Mouse (Mus musculus) right cerebral cortex, postnatal 4 days (tissue): ENCODE data around the gene Chaf1b.

Experiments
- DNase-seq: peaks from one replicate; pipeline ENCODE4 v3.0.0-alpha.2; 2022

Gene Chaf1b

DNA sequence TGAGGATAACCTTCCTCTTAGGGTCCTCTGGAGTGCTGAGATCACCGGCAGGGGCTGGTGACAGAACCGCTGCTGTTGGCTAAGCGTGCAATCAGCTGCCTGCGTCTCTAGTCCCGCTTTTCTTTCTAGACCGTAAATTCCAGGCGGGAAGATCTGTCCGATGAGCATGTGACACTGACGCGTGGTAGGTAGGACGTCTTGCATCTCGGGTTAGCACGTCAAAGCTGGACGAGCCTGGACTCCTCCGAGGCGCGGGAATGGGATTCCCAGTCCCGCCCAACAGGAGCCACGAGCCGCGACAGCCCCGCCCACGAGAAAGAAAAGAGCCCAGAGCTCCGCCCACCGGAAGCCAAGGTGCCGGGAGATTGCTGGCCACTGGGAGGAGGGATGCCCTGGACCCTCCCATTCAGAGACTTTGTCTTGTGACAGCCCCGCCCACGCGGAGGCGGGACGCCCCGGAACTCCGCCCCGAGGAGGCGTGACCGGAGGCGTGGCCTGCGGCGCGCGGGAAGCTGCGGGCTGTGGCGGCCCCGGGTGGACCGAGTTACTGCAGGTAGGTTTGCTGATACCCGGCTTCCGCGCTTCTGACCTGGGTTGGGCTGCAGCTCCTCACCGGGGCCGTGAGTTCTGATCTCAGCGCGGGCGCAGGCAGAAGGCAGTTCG lies at the start of gene Chaf1b:
Gene Chaf1b, plus strand, starts transcription at position 479 of the 663 bp plus-strand sequence.
- peak; percentile 97 for DNase-seq

DNA sequence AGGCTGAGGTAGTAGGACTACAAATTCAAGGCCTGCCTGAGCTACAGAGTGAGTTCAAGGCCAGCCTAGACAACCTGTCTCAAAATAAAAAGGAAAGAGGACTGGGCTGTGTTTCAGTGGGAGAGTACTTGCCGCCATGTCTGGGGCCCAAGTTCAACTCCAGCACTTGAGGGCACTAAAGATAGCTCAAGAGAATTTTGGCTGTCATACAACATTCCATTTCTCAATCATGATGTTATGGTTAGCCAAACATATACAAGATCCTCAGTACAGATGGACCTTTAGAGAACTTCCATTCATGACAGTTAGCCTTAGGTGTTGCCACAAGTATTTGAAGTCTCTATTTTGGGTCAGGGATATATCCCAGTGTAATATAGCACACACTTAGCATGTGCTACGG lies 49.6 kb upstream of the Chaf1b start:
- DNase-seq = no peak

DNA sequence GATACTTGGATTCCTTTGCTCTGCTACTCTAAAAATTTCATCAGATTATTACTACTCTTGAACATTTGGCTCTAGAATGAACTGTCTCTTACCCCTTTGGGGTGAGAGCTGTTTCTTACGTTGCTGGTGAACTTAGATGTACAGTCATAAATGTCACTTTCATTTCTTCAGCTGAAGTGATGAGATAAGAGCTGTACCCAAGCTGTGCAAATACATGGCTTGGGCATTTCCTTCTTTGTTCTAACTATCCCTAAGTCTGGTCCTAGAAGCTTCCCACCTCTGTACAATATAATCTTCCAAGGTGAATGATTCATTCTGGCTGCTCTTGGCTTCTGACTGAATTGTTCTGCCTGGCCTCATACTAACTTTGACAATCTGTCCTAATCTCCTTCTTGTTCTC lies 44.7 kb upstream of the Chaf1b start:
- DNase-seq = no peak

DNA sequence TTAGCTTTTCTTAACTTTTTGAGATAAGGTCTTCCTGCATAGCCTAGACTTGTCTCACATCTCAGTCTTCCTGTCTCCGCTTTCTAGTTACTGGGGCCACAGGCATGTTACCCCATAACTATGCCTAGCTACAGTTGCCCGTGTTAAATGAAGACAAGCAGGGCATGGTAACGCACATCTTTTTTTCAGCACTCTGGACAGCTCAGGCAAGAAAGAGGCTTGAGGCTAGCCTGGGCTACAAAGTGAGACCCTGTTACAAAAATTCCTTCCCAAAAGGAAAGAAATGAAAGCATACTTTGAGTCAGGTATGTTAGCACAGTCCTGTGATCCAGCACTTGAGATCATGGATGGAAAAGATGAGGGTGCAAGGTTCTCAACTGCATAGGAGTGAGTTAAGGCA lies 33.2 kb upstream of the Chaf1b start:
- DNase-seq = no peak

DNA sequence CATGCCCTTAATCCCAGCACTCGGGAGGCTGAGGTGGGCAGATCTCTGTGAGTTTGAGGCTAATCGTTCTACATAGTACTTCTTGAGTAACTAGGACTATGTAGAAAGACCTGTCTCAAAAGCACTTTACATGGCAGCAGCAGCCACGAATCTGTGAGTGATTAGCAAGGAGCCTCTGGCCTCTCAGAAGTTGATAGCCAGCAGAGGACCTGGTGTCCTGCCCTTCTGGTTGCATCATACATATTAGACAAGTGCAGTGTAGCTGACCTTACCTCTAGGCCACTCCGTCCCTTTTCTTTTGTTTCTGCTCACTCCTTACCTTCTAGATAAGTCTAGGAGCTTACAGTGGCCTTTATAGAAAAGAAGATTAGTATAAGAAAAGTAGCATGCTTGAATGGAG lies 23.7 kb upstream of the Chaf1b start:
- no peak for DNase-seq

DNA sequence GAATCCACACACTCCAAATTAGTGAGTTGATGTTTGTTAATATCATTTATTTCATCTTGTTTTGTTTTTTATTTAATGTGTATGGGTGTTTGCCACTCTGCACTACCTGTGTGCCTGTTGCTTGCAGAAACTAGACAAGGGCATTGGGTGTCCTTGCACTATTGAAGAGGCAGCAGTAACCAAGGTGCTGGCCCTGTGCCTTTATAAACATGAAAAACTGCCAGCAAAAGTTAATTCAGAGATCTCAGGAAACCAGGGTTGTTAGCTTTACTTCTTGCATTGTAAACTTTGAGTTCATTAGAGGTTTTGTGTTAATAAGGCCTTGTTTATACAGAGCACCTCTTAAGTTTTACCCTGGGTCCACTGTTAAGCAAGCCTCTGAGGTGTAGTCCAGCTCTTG lies 23.0 kb upstream of the Chaf1b start:
- DNase-seq = no peak

DNA sequence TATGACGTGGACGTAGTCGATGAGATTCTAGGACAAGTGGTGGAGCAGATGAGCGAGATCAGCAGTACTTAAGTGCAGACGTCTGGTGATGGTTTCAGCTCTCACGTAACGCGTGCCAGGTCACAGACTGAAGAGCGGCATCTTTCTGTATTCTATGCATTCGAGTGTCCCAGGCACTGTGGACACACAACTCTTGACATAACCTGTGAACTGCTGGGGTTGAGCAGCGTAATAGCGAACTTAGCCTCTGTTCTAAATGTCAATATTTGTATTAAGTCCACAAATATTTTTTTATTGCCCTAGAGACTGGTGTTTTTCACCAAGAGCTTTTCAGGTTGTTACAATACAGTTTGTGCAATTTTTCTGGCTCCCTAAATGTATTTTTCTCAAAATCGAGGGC lies 8.9 kb upstream of the Chaf1b start:
- DNase-seq = no peak

DNA sequence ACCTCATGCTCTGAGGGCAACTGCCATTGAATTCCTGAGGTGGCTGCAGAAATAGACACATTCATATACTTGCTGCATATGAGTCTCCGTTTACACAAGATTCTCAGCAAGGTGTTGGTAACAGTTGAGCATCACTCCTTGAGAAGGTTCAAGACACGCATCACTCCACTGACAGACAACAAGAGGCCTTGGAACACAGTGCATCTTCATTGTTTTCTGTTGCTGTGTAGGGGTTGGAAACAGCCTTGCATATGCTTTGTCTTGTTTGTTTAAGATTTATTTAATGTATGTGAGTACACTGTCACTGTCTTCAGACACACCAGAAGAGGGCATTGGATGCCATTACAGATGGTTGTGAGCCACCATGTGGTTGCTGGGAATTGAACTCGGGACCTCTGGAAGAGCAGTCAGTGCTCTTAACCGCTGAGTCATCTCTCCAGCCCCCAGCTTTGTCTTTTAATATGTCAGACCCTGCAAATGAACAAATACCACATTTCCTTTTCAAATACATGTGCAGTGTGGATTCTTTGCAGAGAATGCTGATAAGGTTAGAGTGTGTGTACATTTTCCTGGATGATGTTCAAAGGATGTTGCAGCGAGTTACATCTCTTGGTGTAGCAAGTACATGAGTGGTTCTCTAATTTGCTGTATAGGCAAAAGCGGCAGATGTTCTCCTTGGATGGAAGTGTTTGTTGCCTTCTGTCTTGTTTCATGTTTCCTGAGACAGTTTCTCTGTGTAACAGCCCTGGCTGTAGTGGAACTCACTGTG lies 5.9 kb upstream of the Chaf1b start:
- no peak for DNase-seq

DNA sequence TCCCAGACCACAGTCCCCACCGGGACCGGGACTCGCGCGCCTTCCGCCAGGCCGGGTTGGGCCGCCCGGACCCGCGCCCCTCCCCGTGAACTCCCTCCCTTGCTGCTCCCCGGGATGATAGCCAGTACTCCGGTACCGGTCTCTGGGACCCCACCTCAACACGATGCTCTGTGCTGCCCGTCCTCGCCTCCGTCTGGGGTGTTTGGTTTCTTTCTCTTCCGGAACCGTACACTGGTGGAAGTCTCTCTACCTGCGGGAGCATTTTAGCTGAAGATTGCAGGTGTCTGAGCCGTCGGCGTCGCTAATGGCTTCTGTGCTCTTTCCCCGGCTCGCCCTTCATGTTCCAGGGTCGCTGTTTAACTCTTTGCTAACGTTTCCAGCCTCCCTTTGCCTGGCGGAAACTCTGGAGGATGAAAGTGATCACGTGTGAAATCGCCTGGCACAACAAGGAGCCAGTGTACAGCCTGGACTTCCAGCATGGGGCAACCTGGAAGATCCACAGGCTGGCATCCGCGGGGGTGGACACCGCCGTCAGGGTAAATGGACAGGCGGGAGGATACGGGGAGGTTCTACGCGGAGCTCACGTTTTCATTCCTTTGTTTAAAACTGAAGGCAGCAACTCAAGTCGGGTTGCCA lies 503 bp downstream of the Chaf1b start:
- peak; percentile 10 for DNase-seq

DNA sequence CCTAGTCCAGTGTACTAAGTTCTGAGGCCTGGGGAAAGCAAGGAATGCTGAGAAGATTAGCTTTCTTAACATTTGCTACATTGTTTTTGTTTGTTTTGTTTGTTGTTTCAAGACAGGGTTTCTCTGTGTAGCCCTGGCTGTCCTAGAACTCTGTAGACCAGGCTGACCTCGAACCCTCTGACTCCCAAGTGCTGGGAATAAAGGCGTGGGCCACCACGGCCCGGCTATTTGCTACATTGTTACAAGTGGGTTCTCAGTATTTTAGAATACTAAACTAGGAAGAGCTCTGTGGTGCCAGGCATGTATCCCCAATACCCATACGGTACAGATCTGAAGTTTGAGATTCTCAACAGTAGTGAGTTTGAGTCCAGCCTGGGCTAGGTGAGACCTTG lies 1.0 kb downstream of the Chaf1b start:
- DNase-seq = no peak

DNA sequence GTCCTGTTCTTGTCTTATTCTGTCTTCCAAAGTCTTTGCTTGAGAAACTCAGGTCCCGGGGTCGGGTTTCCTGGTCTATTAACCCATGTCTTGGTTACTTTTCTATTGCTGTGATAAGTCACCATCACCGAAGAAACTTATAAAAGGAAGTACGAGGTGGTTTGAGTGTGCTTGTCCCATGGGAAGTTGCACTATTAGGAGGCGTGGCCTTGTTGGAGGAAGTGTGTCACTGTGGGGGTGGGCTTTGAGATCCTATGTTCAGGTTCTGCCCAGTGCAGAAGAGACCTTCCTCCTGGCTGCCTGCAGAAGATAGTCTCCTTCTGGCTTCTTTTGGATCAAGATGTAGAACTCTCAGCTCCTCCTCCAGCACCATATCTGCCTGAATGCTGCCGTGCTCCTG lies 4.8 kb downstream of the Chaf1b start:
- DNase-seq = no peak

DNA sequence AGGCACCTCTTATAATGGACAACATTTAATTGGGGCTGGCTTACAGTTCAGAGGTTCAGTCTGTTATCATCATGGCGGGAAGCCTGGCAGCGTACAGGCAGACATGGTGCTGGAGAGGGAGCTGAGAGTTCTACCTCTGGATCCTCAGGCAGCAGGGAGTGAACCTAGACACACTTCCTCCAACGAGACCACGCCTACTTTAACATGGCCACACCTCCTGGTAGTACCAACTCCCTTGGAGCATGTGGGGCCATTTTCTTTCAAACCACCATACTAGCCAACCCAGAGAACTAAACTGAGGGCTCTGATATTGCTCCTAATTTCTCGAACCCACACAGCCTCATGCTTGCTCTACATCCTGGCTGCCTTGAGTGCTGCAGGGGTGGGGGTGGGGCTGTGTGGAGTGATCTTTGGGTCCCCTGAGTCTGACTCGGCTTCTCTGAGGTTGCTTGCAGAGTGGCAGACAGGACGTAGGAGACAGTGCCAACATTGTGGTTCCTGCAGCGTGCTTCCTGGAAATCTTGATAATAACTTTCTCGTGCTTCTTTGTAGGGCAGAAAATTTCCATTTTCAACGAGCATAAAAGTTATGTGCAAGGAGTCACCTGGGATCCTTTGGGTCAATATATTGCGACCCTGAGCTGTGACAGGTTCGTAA lies 7.4 kb downstream of the Chaf1b start:
- no peak for DNase-seq

DNA sequence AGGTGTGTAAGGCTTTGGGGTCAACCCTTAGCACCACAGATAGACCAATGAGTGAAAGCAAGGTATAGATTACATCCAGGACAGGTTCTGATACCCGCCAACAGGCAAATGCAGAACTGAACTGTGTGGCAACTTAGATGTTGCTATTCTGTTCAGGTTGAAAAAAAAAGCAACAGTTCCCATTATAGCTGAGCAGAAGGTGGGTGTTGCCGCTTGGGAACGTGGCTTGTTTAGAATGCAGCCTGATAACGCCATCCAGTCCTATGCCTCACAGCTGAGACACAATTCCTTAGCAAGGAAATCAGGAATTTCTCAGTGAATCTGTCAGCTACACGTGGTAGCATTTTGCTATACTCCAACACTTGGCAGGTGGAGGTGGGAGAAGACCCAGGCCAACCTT lies 9.6 kb downstream of the Chaf1b start:
- no peak for DNase-seq

DNA sequence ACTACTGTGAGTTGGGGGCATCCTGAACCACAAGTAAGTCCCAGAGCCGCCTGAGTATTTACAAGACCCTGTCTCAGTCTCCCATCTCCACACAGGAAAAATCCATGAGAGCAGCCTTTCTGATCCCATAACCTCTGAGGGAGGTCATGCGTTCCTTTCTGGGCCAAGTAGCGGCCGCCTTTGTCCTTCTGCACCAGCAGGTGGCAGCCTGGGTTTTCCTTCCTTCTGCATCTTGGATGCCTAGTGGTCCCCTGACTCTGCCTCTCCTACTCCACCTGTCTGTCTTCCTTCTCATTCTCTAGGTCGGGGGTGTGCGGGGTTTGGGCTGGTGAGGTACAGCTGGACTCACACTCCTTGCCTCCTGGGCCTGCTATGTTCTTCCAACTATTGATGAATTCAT lies 19.3 kb downstream of the Chaf1b start:
- no peak for DNase-seq

DNA sequence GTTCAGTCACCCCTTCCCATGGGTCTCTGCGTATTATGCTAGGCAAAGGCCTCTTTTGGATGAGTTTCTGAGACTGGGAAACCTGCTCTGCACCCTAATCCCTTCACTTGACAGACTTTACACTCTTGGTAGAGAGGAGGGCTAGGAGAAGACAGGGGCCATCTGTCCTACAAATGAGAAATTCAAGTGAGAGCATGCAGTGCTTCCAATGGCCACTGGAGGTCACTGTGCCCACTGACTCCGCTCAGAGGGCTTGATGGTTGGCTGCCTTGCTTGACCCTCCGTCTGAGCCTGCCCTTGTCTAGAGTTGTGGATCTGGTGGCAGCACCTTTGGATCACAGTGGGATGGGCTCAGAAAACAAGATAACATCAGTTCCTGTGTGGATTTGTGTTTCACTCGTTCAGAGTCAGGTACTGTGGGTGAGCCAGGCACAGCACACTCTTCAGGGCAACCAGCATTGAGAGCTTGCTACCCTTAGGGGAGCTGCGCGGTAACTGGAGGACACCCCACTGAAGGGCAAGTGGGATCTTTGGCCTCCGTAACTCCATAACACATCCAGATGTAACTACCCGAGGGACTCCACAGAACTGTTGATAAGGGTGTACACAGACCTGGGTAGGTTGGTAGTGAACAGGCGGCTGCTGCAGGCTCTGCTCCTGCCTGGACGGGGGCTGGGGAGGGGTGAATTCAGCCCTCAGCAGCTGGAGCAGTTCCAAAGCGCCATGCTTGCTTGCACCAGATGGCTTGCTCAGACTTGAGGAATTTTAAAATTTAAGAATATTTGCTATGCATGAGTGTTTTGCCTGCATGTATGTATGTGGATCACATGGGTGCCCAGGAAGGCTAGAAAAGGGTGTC lies 22.7 kb downstream of the Chaf1b start:
- peak; percentile 70 for DNase-seq

DNA sequence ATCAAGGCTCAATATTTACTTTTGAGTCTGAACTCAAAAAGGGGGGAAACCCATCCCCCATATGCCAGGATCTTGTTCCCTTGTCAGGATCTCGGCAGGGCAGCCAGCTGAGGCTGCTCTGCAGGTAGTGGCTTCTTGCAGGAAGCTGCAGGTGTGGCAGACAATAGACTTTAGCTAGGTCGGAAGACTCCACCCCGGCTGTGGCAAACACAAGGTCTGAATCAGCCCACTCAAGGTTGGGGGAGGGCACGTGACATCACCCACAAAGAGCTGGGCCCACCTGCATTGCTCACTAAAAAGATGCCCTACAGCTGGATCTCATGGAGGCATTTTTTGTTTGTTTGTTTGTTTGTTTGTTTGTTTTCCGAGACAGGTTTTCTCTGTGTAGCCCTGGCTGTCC lies 24.1 kb downstream of the Chaf1b start:
- no peak for DNase-seq

DNA sequence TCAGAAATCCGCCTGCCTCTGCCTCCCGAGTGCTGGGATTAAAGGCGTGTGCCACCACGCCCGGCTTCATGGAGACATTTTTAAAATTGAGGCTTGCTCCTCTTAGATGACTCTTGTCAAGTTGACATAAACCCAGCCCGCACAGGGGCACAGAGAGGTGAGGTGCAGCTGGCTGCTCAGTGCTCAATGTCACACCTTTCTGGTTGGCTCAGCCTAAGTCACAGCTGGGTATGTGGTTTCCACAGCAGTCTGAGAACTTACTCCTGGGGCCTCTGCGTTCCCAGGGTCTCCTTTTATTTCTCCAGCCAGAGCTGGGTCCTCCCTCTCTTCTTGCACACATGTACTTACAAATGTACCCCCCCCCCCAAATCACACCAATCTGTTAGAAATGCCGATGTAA lies 24.5 kb downstream of the Chaf1b start:
- DNase-seq = no peak

DNA sequence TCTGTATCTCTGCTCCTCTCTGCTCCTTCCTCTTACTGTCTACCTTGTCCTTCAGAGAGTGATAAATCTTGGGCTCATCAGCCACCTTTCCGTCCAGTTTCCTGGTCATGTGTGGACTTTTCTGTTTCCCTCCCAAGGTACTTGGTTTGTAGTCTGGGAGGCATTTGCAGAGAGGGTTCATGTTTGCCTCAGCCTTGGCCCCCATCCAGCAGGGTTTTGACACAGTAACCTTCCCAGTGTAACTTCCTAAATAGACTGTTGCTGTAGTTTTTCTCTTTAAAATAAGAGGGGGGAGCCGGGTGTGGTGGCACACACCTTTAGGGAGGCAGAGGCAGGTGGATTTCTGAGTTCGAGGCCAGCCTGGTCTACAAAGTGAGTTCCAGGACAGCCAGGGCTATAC lies 26.2 kb downstream of the Chaf1b start:
- DNase-seq = no peak

DNA sequence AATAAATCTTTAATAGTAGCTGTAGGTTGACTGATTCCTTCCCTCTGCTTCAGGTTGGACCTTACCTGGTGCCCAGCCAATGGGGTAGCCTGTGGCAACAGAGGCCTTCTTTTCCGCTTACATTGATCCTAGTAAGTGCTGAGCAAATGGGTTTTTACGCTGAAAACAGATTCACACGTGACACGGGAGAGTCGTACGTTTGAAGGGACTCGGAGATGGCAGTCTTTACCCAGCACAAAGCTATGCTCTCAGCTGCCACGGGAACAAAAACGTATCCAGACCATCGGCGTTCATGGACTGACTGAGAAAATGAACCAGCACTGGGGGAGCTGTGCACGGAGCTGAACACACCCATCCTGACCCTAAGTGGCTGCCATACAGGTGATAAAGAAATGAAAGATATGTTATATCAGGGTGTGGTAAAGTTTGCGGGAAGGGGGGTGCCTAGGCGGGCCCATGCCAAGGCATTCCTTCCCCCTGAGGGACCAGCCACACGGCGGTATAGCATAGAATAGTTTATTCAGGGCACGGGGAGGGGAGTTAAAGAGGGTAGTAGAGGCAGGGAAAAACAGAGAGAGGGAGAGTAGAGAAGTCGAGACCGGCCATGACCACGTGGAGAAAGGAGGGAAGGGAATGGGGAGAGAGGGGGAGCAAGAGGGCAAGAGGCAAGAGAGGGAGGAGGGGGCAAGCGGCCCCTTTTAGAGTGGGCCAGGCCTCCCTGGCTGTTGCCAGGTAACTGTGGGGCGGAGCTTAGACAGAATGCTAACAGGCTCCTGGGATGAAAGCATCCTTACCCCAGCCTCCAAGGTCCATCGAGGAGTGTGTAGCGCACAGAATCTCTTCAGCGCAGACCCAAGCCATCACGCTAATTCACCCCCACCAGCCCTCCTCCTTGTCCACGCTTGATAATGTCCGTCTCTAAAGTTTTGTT lies 27.3 kb downstream of the Chaf1b start:
- no peak for DNase-seq

DNA sequence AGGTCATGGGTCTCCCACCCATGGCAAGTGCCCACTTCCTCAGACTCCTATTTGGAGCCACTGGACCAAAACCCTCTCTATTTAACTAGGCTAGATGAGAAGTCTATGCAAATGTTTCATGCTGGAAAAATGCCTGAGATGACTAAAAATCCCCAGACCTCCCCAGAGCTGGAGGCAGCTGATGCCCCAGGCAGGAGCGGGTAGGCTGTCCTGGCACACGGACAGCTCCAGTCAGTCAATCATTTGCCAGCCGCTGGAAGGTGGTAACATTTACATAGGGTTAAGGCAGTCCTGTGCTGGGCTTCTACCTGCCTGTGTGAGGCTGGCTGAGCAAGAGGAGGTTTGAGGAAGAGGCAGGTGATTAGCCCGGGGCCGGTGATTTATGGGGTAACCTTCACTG lies 28.5 kb downstream of the Chaf1b start:
- DNase-seq = no peak

DNA sequence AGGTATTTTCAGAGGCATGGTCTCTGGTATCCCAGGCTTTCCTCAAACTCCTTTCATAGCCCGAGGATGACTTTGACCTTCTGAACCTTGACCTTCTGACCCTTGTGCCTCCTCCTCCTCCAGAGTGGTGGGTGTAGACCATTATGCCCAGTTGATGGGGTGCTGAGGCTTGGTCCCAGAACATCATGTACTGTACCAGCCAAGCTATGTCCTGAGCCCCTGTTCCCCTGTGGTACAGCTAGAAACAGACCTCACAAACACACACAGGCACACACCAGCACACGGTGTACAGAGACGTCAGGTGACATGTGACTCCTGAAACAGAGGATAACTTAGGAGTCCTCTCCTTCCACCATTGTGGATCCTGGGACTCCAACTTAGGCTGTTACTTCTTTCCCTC lies 29.1 kb downstream of the Chaf1b start:
- no peak for DNase-seq
